Mouse (Mus musculus) telencephalon, adult 2 months (tissue): Measurements from ENCODE around the gene Cyp4f15.
"Not testable (repeated sequence)": the region's sequence is repeated elsewhere in the genome, so short reads cannot be mapped to it uniquely, and the experiment has no call there.

ENCODE experiments used
- DNase-seq: peaks from one replicate; pipeline ENCODE4 v3.0.0-alpha.2; 2011; ENCODE audit warnings: low read depth, low spot score

The Cyp4f15 gene

GRCm38 (mm10) chr17:32685048-32685750, at the start of gene Cyp4f15:
Gene Cyp4f15 (plus strand): TSS chr17:32685627.
- DNase-seq: no peak

- DNase-seq: no peak
These were observed 49.1 kb upstream of the Cyp4f15 start for GRCm38 (mm10) chr17:32636341-32636740.

GRCm38 (mm10) chr17:32637151-32637550, 48.3 kb upstream of the Cyp4f15 start:
- no peak for DNase-seq

GRCm38 (mm10) chr17:32646631-32647030, 38.8 kb upstream of the Cyp4f15 start:
- DNase-seq: no peak

GRCm38 (mm10) chr17:32653860-32654259, 31.6 kb upstream of the Cyp4f15 start:
- DNase-seq: no peak

GRCm38 (mm10) chr17:32657041-32657440, 28.4 kb upstream of the Cyp4f15 start:
- DNase-seq: no peak

GRCm38 (mm10) chr17:32658246-32658645, 27.2 kb upstream of the Cyp4f15 start:
- DNase-seq: no peak

GRCm38 (mm10) chr17:32658712-32659111, 26.7 kb upstream of the Cyp4f15 start, which contains the start of gene Cyp4f40:
Gene Cyp4f40 (plus strand): TSS chr17:32658900.
- DNase-seq: peak; percentile 1

GRCm38 (mm10) chr17:32673976-32674375, 11.5 kb upstream of the Cyp4f15 start:
- no peak for DNase-seq

GRCm38 (mm10) chr17:32676040-32676635, 9.3 kb upstream of the Cyp4f15 start:
- DNase-seq: no peak

- DNase-seq: peak; percentile 2
These were observed 5.0 kb upstream of the Cyp4f15 start for GRCm38 (mm10) chr17:32680404-32680803.

- DNase-seq: no peak
These were observed 1.3 kb downstream of the Cyp4f15 start for GRCm38 (mm10) chr17:32686722-32687121.

- no peak for DNase-seq
These were observed 5.5 kb downstream of the Cyp4f15 start for GRCm38 (mm10) chr17:32690959-32691358.

- DNase-seq: no peak
These were observed 17.4 kb downstream of the Cyp4f15 start for GRCm38 (mm10) chr17:32702826-32703225.

GRCm38 (mm10) chr17:32710541-32710940, 25.1 kb downstream of the Cyp4f15 start:
- not testable (repeated sequence) for DNase-seq

- DNase-seq: not testable (repeated sequence)
These were observed 36.7 kb downstream of the Cyp4f15 start for GRCm38 (mm10) chr17:32722151-32722550.

GRCm38 (mm10) chr17:32722771-32723170, 37.3 kb downstream of the Cyp4f15 start:
- no peak for DNase-seq

GRCm38 (mm10) chr17:32726360-32726759, 40.9 kb downstream of the Cyp4f15 start:
- DNase-seq: not testable (repeated sequence)

GRCm38 (mm10) chr17:32729029-32729428, 43.6 kb downstream of the Cyp4f15 start:
- no peak for DNase-seq

GRCm38 (mm10) chr17:32738406-32738805, 53.0 kb downstream of the Cyp4f15 start:
- DNase-seq: no peak

GRCm38 (mm10) chr17:32741057-32741456, 55.6 kb downstream of the Cyp4f15 start:
- no peak for DNase-seq

GRCm38 (mm10) chr17:32750611-32751010, 65.2 kb downstream of the Cyp4f15 start:
- no peak for DNase-seq
